Mouse (Mus musculus): ENCODE measurements at regions not wholly inside any gene's neighbourhood (a gene's known extent, or its start where the extent isn't known, plus 50 kb on each side); places are given as distances from the start of the nearest gene placed in this dataset.
"Not testable (repeated sequence)": the region's sequence is repeated elsewhere in the genome, so short reads cannot be mapped to it uniquely, and the experiment has no call there.

- peak; percentile 85 for DNase-seq
Observed at GRCm38 (mm10) chrX:159073533-159073932, 136.6 kb upstream of the Rps6ka3 start.

GRCm38 (mm10) chrX:159080508-159080907, 129.6 kb upstream of the Rps6ka3 start:
- DNase-seq = no peak

GRCm38 (mm10) chrX:159110651-159111050, 99.5 kb upstream of the Rps6ka3 start:
- not testable (repeated sequence) for DNase-seq

GRCm38 (mm10) chrX:159116210-159116609, 93.9 kb upstream of the Rps6ka3 start:
- no peak for DNase-seq

GRCm38 (mm10) chrX:159140554-159140953, 69.6 kb upstream of the Rps6ka3 start:
- DNase-seq = no peak

GRCm38 (mm10) chrX:159143278-159143677, 66.8 kb upstream of the Rps6ka3 start:
- DNase-seq = no peak

GRCm38 (mm10) chrX:159144674-159145073, 65.4 kb upstream of the Rps6ka3 start:
- DNase-seq = no peak

GRCm38 (mm10) chrX:159145212-159145611, 64.9 kb upstream of the Rps6ka3 start:
- peak; percentile 79 for DNase-seq

- peak; percentile 73 for DNase-seq
Observed at GRCm38 (mm10) chrX:159155786-159156185, 54.3 kb upstream of the Rps6ka3 start.

GRCm38 (mm10) chrX:159156976-159157375, 53.1 kb upstream of the Rps6ka3 start:
- DNase-seq = peak; percentile 86

- no peak for DNase-seq
Observed at GRCm38 (mm10) chrX:159159727-159160126, 50.4 kb upstream of the Rps6ka3 start.
